8 mouse cellular contexts compared by ENCODE assay signal in genomic region chr7:80370649-80371040, GRCm38 (mm10). TPM values are rescaled to one million over a fixed set of nuclear protein-coding genes. Genes with fewer than 3 reads are reported as not detected.
DNase-seq lines count a peak whose midpoint lies in the region; ATAC-seq and TF ChIP-seq lines count a peak whose summit lies in the region.

No protein-coding gene starts in this region.

- peak overlapping the region; percentile 78 for H3K4me2 ChIP-seq in embryonic facial prominence, embryonic 11.5 days (ENCODE audit: low read depth, low read length)
- peak overlapping the region; percentile 82 for H3K4me2 ChIP-seq in kidney, embryonic 14.5 days (replicated peaks; ENCODE audit: low read depth, low read length)
- peak overlapping the region; percentile 84 for H3K4me2 ChIP-seq in myocyte (ENCODE audit: low read depth)

- peak; percentile 23; the same call in 1 of the 2 replicates for TF ChIP-seq POLR2A in liver, adult 2 months (IDR thresholded peaks at IDR 0.05; ENCODE audit: extremely low read depth, insufficient read depth, low read length)
- peak; percentile 45 for TF ChIP-seq POLR2A in myocyte (IDR thresholded peaks at IDR 0.05; ENCODE audit: insufficient read length, low read depth)

- peak overlapping the region; percentile 62 for H3ac ChIP-seq in myocyte (ENCODE audit: control insufficient read depth, insufficient read length)

- H3K27ac ChIP-seq in embryonic facial prominence, embryonic 11.5 days (replicated peaks; ENCODE audit: low read depth, low read length): peak overlapping the region; percentile 72
- H3K27ac ChIP-seq in kidney, embryonic 14.5 days (ENCODE audit: low read depth, low read length): peak overlapping the region; percentile 80
- peak overlapping the region; percentile 35 for H3K27ac ChIP-seq in liver, adult 2 months (replicated peaks; ENCODE audit: insufficient read depth, low read depth, low read length)

- no peak for TF ChIP-seq CTCF in liver, adult 2 months (IDR thresholded peaks at IDR 0.05; ENCODE audit: low read depth, low read length)

- DNase-seq in layer of hippocampus, adult 11-12 months (ENCODE audit: low spot score): peak; percentile 89
- no peak for DNase-seq in layer of hippocampus, adult 9-10 months (ENCODE audit: low spot score)
- DNase-seq in embryonic facial prominence, embryonic 11.5 days (ENCODE audit: low spot score): peak; percentile 77
- DNase-seq in heart, adult 9 months (ENCODE audit: low spot score in 2 of 2): peak; percentile 76 to 84
- peak; percentile 78 for DNase-seq in liver, adult 2 months (ENCODE audit: extremely low read depth, low read depth, low spot score)
- peak; percentile 68 to 86 for DNase-seq in spleen, postnatal 4 days (ENCODE audit: low spot score in 2 of 2)

- peaks cover 2% of the 10 kb centered on the region; the same call in 1 of the 2 replicates for H3K4me1 ChIP-seq in embryonic facial prominence, embryonic 11.5 days (ENCODE audit: control insufficient read depth, insufficient read depth, low read length)
- H3K4me1 ChIP-seq in kidney, embryonic 14.5 days (ENCODE audit: control insufficient read depth, insufficient read depth, low read length): peaks cover 8% of the 10 kb centered on the region; the same call in 1 of the 2 replicates
- H3K4me1 ChIP-seq in liver, adult 2 months (ENCODE audit: control insufficient read depth, insufficient read depth, low read length): peaks cover 6% of the 10 kb centered on the region

- WGBS in embryonic facial prominence, embryonic 11.5 days: 0% methylated on average over 24 of the region's 31 CpGs
- WGBS in kidney, embryonic 14.5 days: under 1% methylated on average over 31 of the region's 31 CpGs
- 1% methylated on average over 31 of the region's 31 CpGs for WGBS in liver, adult 2 months

- no peaks in the 10 kb centered on the region for H3K9me3 ChIP-seq in embryonic facial prominence, embryonic 11.5 days (replicated peaks; ENCODE audit: control insufficient read depth, low read length)
- H3K9me3 ChIP-seq in kidney, embryonic 14.5 days (ENCODE audit: control insufficient read depth, low read length): no peaks in the 10 kb centered on the region

- peak; percentile 11; the same call in 1 of the 2 replicates for ATAC-seq in embryonic facial prominence, embryonic 11.5 days (replicated peaks; ENCODE audit: insufficient number of reproducible peaks, low FRiP score, low TSS enrichment, low read depth)
- ATAC-seq in kidney, embryonic 14.5 days (ENCODE audit: low FRiP score, low TSS enrichment): peak; percentile 53

- H3K4me3 ChIP-seq in embryonic facial prominence, embryonic 11.5 days (ENCODE audit: low read depth, low read length): peak overlapping the region; percentile 91
- H3K4me3 ChIP-seq in kidney, embryonic 14.5 days (ENCODE audit: low read length): peak overlapping the region; percentile 84
- H3K4me3 ChIP-seq in liver, adult 2 months (ENCODE audit: insufficient read depth, low read depth, low read length): peak overlapping the region; percentile 61
- H3K4me3 ChIP-seq in myocyte: peak overlapping the region; percentile 41

- H3K27me3 ChIP-seq in embryonic facial prominence, embryonic 11.5 days (ENCODE audit: control insufficient read depth, insufficient read depth, low read length): no peaks in the 10 kb centered on the region
- H3K27me3 ChIP-seq in kidney, embryonic 14.5 days (ENCODE audit: control insufficient read depth, insufficient read depth, low read length): no peaks in the 10 kb centered on the region
- H3K27me3 ChIP-seq in liver, adult 2 months (ENCODE audit: control insufficient read depth, insufficient read depth, low read length): no peaks in the 10 kb centered on the region
- H3K27me3 ChIP-seq in myocyte (ENCODE audit: control insufficient read depth, insufficient read depth, insufficient read length): no peaks in the 10 kb centered on the region

- no peaks in the 10 kb centered on the region for H3K79me2 ChIP-seq in liver, adult 2 months (ENCODE audit: control insufficient read depth, insufficient read depth, low read length)
- H3K79me2 ChIP-seq in myocyte (ENCODE audit: control insufficient read depth, insufficient read depth): no peaks in the 10 kb centered on the region

- H3K9ac ChIP-seq in embryonic facial prominence, embryonic 11.5 days (replicated peaks; ENCODE audit: low read length): peak overlapping the region; percentile 86
- H3K9ac ChIP-seq in kidney, embryonic 14.5 days (ENCODE audit: low read depth, low read length): peak overlapping the region; percentile 87
- H3K9ac ChIP-seq in liver, adult 2 months (ENCODE audit: low read depth, low read length): peak overlapping the region; percentile 69

- H3K36me3 ChIP-seq in embryonic facial prominence, embryonic 11.5 days (replicated peaks; ENCODE audit: control insufficient read depth, insufficient read depth, low read depth, low read length): peaks cover 7% of the 10 kb centered on the region; the same call in 1 of the 2 replicates
- peaks cover 28% of the 10 kb centered on the region for H3K36me3 ChIP-seq in kidney, embryonic 14.5 days (ENCODE audit: control insufficient read depth, insufficient read depth, low read length)
- peaks cover 4% of the 10 kb centered on the region; the same call in 1 of the 2 replicates for H3K36me3 ChIP-seq in liver, adult 2 months (ENCODE audit: control insufficient read depth, insufficient read depth, low read length)
- H3K36me3 ChIP-seq in myocyte (ENCODE audit: control insufficient read depth, insufficient read depth): no peaks in the 10 kb centered on the region

TF ChIP-seq in myocyte, 11 proteins besides CTCF, POLR2A, EP300 and RAD21:
- TF ChIP-seq USF1 (IDR thresholded peaks at IDR 0.05; ENCODE audit: low read depth) (no peak), E2F4 (IDR thresholded peaks at IDR 0.05; ENCODE audit: insufficient read depth) (no peak), MYOG (IDR thresholded peaks at IDR 0.05; ENCODE audit: control insufficient read depth in 1 of 3, insufficient read depth in 1 of 3, insufficient read length in 2 of 3, low read depth in 2 of 3) (peak in 1 of 3 experiments; percentile 28), CEBPB (IDR thresholded peaks at IDR 0.05; ENCODE audit: insufficient read depth, poor library complexity, severe bottlenecking) (no peak), MYOD1 (IDR thresholded peaks at IDR 0.05; ENCODE audit: control insufficient read depth in 1 of 3, insufficient read length in 2 of 3, low read depth in 2 of 3) (no peak), TCF3 (IDR thresholded peaks at IDR 0.05; ENCODE audit: insufficient read length, low read depth) (no peak), MAX (IDR thresholded peaks at IDR 0.05; ENCODE audit: low read depth) (no peak), SRF (IDR thresholded peaks at IDR 0.05; ENCODE audit: control insufficient read depth, insufficient read length, low read depth) (no peak), REST (IDR thresholded peaks at IDR 0.05; ENCODE audit: insufficient read depth, insufficient read length) (no peak), POLR2AphosphoS2 (IDR thresholded peaks at IDR 0.05; ENCODE audit: insufficient read length, low read depth) (peak; percentile 31), TCF12 (IDR thresholded peaks at IDR 0.05; ENCODE audit: insufficient read depth, poor library complexity, severe bottlenecking) (no peak)
TF ChIP-seq in myocyte: peak in this region for 2.

RNA-seq across cellular contexts. Expression of gene Man2a2, which starts 0.5 kb away (rescaled TPM):
- 6.6 and 9.3 TPM in 2 replicates for polyA plus RNA-seq in embryonic facial prominence, embryonic 11.5 days (2014; fragmentation: Nextera tagmentation; extraction: Ambion mirVana)
- 11.9 and 17.2 TPM in 2 replicates for polyA plus RNA-seq in kidney, embryonic 14.5 days (2014; fragmentation: Nextera tagmentation; extraction: Ambion mirVana)
- total RNA-seq in liver, adult 2 months (2014; rRNA removed): 9.3 and 13.2 TPM in 2 replicates
- polyA plus RNA-seq in liver, adult 2 months (2012; rRNA removed): 26.5 and 45.6 TPM in 2 replicates
- polyA plus RNA-seq in myocyte (2012; fragmentation: generic; extraction: Trizol): 35.7 TPM

RNA-seq across cellular contexts. Expression of gene Fes, which starts 17.1 kb away (rescaled TPM):
- polyA plus RNA-seq in embryonic facial prominence, embryonic 11.5 days (2014; fragmentation: Nextera tagmentation; extraction: Ambion mirVana): 6.6 and 8.3 TPM in 2 replicates
- 10.7 and 11.4 TPM in 2 replicates for polyA plus RNA-seq in kidney, embryonic 14.5 days (2014; fragmentation: Nextera tagmentation; extraction: Ambion mirVana)
- total RNA-seq in liver, adult 2 months (2014; rRNA removed): 4.6 and 9.9 TPM in 2 replicates
- 5.8 and 9.6 TPM in 2 replicates for polyA plus RNA-seq in liver, adult 2 months (2012; rRNA removed)
- 0.54 TPM for polyA plus RNA-seq in myocyte (2012; fragmentation: generic; extraction: Trizol)

RNA-seq across cellular contexts. Expression of gene Hddc3, which starts 27.7 kb away (rescaled TPM):
- 25.7 and 28.4 TPM in 2 replicates for polyA plus RNA-seq in embryonic facial prominence, embryonic 11.5 days (2014; fragmentation: Nextera tagmentation; extraction: Ambion mirVana)
- 19.9 and 22.4 TPM in 2 replicates for polyA plus RNA-seq in kidney, embryonic 14.5 days (2014; fragmentation: Nextera tagmentation; extraction: Ambion mirVana)
- 6.9 and 8.7 TPM in 2 replicates for total RNA-seq in liver, adult 2 months (2014; rRNA removed)
- 28.3 and 58.2 TPM in 2 replicates for polyA plus RNA-seq in liver, adult 2 months (2012; rRNA removed)
- polyA plus RNA-seq in myocyte (2012; fragmentation: generic; extraction: Trizol): 83.3 TPM

RNA-seq across cellular contexts. Expression of gene Unc45a, which starts 29.8 kb away (rescaled TPM):
- 26.5 and 31.1 TPM in 2 replicates for polyA plus RNA-seq in embryonic facial prominence, embryonic 11.5 days (2014; fragmentation: Nextera tagmentation; extraction: Ambion mirVana)
- 17.8 and 27.8 TPM in 2 replicates for polyA plus RNA-seq in kidney, embryonic 14.5 days (2014; fragmentation: Nextera tagmentation; extraction: Ambion mirVana)
- total RNA-seq in liver, adult 2 months (2014; rRNA removed): 8.6 and 8.9 TPM in 2 replicates
- polyA plus RNA-seq in liver, adult 2 months (2012; rRNA removed): 19.1 and 21.5 TPM in 2 replicates
- 38.4 TPM for polyA plus RNA-seq in myocyte (2012; fragmentation: generic; extraction: Trizol)

RNA-seq across cellular contexts. Expression of gene Furin, which starts 34.6 kb away (rescaled TPM):
- polyA plus RNA-seq in embryonic facial prominence, embryonic 11.5 days (2014; fragmentation: Nextera tagmentation; extraction: Ambion mirVana): 5.2 and 6.0 TPM in 2 replicates
- polyA plus RNA-seq in kidney, embryonic 14.5 days (2014; fragmentation: Nextera tagmentation; extraction: Ambion mirVana): 11.3 and 13.6 TPM in 2 replicates
- total RNA-seq in liver, adult 2 months (2014; rRNA removed): 26.5 and 42.6 TPM in 2 replicates
- 152 and 163 TPM in 2 replicates for polyA plus RNA-seq in liver, adult 2 months (2012; rRNA removed)
- 64.1 TPM for polyA plus RNA-seq in myocyte (2012; fragmentation: generic; extraction: Trizol)

Comparison
In these comparisons a context has a peak if more than half of its experiments do, and no peak if none do; other contexts are left out.
1. H3K4me3 ChIP-seq: peak in every context shown above with its lines; median percentile 91 in embryonic facial prominence, embryonic 11.5 days; 84 in kidney, embryonic 14.5 days; 61 in liver, adult 2 months; 41 in myocyte.